Mouse (Mus musculus) embryonic facial prominence, embryonic 13.5 days (tissue): ENCODE results near the gene Nucks1. TPM values are rescaled to one million over a fixed set of nuclear protein-coding genes. Genes with fewer than 3 reads are reported as not detected.

Experiments used
- ATAC-seq: fragments of 200-750 bp; cut with Nextera tagmentation; 2 replicates; pipeline ENCODE4 v1.8.0; 2017; ENCODE audit warnings: low read depth; ENCODE audit not compliant: insufficient number of reproducible peaks, insufficient read depth, low FRiP score, low TSS enrichment
- H3K27ac ChIP-seq: fragments of 300-500 bp; sonication (generic); 2 replicates; pipeline ENCODE4 v1.5.1; 2015; ENCODE audit warnings: moderate library complexity, mild to moderate bottlenecking, inconsistent platforms
- H3K27me3 ChIP-seq: fragments of 300-500 bp; sonication (generic); 2 replicates; pipeline ENCODE4 v1.6.1; 2015; ENCODE audit warnings: mild to moderate bottlenecking, inconsistent platforms
- H3K36me3 ChIP-seq: fragments of 300-500 bp; sonication (generic); 2 replicates; pipeline ENCODE4 v1.6.1; 2015; ENCODE audit warnings: mild to moderate bottlenecking, inconsistent platforms
- H3K4me1 ChIP-seq: fragments of 300-500 bp; sonication (generic); 2 replicates; pipeline ENCODE4 v1.6.1; 2015; ENCODE audit warnings: inconsistent platforms
- H3K4me2 ChIP-seq: fragments of 300-500 bp; sonication (generic); 2 replicates; pipeline ENCODE4 v1.6.1; 2015; ENCODE audit warnings: moderate library complexity, mild to moderate bottlenecking, inconsistent platforms
- H3K4me3 ChIP-seq: fragments of 300-500 bp; sonication (generic); 2 replicates; pipeline ENCODE4 v1.5.1; 2015; ENCODE audit warnings: mild to moderate bottlenecking, inconsistent platforms
- H3K9ac ChIP-seq: fragments of 300-500 bp; sonication (generic); 2 replicates; pipeline ENCODE4 v1.6.1; 2015; ENCODE audit warnings: mild to moderate bottlenecking, inconsistent platforms
- H3K9me3 ChIP-seq: fragments of 300-500 bp; sonication (generic); 2 replicates; pipeline ENCODE4 v1.6.1; 2016; ENCODE audit warnings: inconsistent platforms
- WGBS: fragments of 180-500 bp; shearing (Covaris S2); methylation state at CpG from one replicate; pipeline ENCODE4 v1.1.7; 2015; ENCODE audit warnings: mixed read lengths; 5-methylcytosine and 5-hydroxymethylcytosine counted together
- polyA plus RNA-seq: library from polyadenylated mRNA; unstranded; fragments of >200 nt; fragmentation: Nextera tagmentation; extraction: Ambion mirVana; gene quantifications from 2 replicates; pipeline ENCODE4 v1.2.1, GENCODE M21; 2015

The Nucks1 gene
- polyA plus RNA-seq, 1 experiment from 2014 or later, result 103 TPM

DNA sequence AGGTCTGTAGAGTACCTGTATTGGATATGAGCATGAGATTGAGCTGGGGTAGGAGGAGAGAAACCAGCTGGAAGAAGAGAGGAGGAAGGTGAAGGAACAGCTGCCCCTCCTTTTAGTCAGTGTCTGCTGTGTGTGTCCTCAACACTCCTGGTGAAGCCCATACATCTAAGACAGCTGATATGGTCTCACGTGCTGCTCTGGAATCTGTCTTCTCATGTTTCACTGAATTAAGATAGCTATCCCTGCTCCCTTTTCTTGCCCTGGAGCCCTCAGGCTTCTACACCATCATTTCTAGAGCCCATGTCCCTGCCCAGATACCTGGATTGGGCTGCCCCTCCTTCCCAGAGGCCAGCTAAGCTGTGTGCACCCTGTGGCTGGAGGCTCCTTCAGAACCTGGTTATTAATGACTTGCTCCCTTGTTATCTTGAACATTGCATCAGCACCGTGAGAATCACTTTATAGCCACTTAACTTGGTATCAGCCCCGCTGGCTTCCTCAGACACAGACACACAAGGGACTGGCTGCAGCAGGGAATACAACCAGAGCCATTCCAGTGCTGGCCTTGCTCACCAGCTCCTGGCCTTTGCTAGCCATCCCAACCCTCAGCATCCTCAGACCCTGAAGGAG lies 44.9 kb downstream of the Nucks1 start:
- Histone ChIP-seq H3K27ac (no peak overlapping the region), H3K36me3 (no peaks in the 10 kb centered on the region), H3K27me3 (peaks cover 16% of the 10 kb centered on the region), H3K9ac (no peak overlapping the region), H3K9me3 (no peaks in the 10 kb centered on the region), H3K4me2 (no peak overlapping the region), H3K4me1 (0 out of 2 replicates have a peak, but pooled peaks cover 4% of the 10 kb centered on the region), H3K4me3 (no peak overlapping the region)
- ATAC-seq, result no peak
- 40% methylated on average over 3 of the region's 3 CpGs for WGBS

DNA sequence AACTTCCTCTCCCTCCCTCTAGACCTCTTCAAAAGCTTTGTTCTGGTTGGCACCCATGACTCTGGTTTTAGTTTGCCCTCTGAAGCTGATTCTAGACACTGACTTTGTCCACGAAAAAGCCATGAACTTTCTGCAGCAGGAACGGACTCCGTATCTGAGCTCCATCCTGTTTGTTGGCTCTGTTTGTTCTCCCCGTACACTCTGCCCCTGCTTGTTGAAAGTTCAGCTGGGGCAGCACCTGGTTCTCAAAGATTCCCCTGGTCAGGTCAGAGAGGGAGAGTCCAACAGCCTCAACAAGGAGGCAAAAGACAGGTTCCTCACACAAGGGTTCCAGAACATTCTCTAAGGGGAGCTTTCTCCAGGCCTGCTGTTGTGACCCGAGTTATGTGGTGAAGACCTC lies 47.1 kb downstream of the Nucks1 start:
- WGBS, result 70% methylated on average over 5 of the region's 5 CpGs
- Histone ChIP-seq H3K9me3 (no peaks in the 10 kb centered on the region), H3K4me3 (no peak overlapping the region), H3K36me3 (no peaks in the 10 kb centered on the region), H3K9ac (no peak overlapping the region), H3K27me3 (peaks cover 37% of the 10 kb centered on the region), H3K4me2 (no peak overlapping the region), H3K4me1 (peaks cover 7% of the 10 kb centered on the region; the same call in 1 of the 2 replicates), H3K27ac (no peak overlapping the region)
- no peak for ATAC-seq

DNA sequence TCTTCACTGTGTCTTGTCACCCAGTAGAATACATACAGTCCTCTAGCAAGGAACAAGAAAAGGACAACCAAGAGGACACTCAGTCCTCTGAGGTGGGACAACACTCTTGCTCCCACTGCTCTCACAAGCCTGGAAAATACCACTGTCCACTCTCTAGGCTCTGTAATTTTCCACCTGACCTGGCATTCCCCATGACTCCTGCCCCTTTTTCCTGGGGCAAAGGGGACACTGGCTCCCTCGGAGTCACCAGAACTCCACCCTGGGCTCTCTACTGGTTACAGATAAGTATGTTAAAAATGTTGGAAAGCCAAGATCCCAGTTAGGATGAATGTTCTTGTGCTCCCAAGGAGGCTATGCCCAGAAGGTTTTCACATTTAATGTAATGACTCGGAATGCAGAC lies 50.7 kb downstream of the Nucks1 start:
- H3K9ac ChIP-seq, result no peak overlapping the region
- peaks cover 15% of the 10 kb centered on the region for H3K4me1 ChIP-seq
- no peak overlapping the region for H3K4me2 ChIP-seq
- H3K4me3 ChIP-seq, result no peak overlapping the region
- no peaks in the 10 kb centered on the region for H3K36me3 ChIP-seq
- no peak overlapping the region for H3K27ac ChIP-seq
- H3K9me3 ChIP-seq, result no peaks in the 10 kb centered on the region
- peaks cover 71% of the 10 kb centered on the region for H3K27me3 ChIP-seq
- WGBS, result 62% methylated on average over 2 of the region's 2 CpGs
- ATAC-seq, result no peak

DNA sequence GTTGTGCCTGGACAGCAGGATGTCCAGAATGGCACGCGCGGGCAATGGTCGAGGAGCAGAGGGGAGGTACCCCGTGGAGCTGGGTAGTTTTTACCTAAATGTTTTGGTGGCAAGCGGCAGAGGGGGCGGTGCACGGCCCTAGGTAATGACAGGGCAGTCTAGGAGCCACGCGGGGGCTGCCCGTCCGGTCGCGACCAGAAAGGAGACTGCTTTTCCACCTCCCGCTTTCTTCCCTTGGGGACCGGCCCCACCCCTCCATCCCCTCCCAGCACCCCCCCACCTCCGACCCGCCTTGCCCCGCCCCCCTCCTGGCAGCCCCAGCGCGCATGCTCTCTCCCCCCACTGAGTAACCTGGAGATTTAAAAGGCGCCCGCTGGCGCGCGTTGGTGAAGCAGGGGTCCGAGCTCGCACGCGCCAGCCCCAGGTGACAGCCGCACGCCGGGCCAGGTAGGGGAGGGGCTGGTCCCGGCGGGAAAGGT lies 52.3 kb downstream of the Nucks1 start, which contains the start of gene Slc45a3:
TSS of gene Slc45a3 (plus strand) at position 362 of the 479 bp plus-strand sequence.
- H3K4me2 ChIP-seq, result peak within 1 kb of the TSS; percentile 96
- no peaks in the 10 kb centered on the region for H3K36me3 ChIP-seq
- H3K4me1 ChIP-seq, result peaks cover 15% of the 10 kb centered on the region
- peak; percentile 52 for ATAC-seq
- WGBS, result under 1% methylated on average over 35 of the region's 35 CpGs
- peak within 1 kb of the TSS; percentile 81 for H3K4me3 ChIP-seq
- H3K9me3 ChIP-seq, result no peaks in the 10 kb centered on the region
- no peak within 1 kb of the TSS for H3K27ac ChIP-seq
- H3K27me3 ChIP-seq, result peaks cover 71% of the 10 kb centered on the region
- peak within 1 kb of the TSS; percentile 78 for H3K9ac ChIP-seq

DNA sequence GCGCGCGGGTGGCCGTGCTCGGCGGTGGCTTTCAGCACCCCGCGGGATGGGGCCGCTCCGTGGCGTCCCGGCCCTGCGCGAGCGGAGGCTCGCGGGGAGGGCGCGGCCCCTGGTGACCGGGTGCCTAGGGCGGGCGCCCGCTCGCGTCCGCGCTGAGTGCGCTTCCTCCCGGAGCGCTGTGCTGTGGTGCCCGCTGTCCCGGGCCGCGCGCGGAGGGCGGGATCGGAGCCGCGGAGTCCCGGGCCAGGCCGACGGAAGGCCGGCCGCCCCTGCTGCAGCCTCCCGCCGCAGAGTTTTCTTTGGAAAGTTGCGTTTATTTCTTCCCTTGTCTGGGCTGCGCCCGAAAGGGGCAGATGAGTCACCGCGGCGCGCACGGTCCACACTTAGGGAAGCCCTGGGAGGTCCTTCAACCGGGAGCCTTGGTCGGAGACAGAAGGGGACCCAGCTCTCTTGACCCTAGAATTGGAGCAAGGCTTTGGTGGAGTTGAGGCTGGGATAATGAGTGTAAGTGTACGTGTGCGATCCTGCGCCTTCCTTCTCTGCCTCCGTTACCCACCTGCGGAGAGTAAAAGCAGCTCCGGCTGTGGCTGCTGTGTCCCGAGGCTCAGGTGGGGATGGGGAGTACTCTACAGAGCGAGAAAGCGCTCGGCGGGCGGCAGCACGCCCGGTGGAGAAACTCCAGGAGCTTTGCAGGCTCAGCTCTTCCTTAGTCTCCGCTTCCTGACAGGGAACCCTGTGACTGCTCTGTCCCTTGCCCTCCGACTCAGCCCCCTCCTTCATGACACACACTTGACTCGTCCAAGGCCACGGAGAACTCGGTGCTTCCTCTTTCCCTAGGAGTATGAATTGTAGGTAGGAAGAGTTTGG lies 53.0 kb downstream of the Nucks1 start:
- H3K4me3 ChIP-seq, result peak overlapping the region; percentile 81
- peaks cover 68% of the 10 kb centered on the region for H3K27me3 ChIP-seq
- WGBS, result under 1% methylated on average over 75 of the region's 76 CpGs
- H3K9ac ChIP-seq, result peak overlapping the region; percentile 78
- H3K4me2 ChIP-seq, result peak overlapping the region; percentile 96
- ATAC-seq, result peak; percentile 48; the same call in 1 of the 2 replicates
- H3K36me3 ChIP-seq, result no peaks in the 10 kb centered on the region
- H3K4me1 ChIP-seq, result peaks cover 15% of the 10 kb centered on the region
- no peak overlapping the region for H3K27ac ChIP-seq
- H3K9me3 ChIP-seq, result no peaks in the 10 kb centered on the region

DNA sequence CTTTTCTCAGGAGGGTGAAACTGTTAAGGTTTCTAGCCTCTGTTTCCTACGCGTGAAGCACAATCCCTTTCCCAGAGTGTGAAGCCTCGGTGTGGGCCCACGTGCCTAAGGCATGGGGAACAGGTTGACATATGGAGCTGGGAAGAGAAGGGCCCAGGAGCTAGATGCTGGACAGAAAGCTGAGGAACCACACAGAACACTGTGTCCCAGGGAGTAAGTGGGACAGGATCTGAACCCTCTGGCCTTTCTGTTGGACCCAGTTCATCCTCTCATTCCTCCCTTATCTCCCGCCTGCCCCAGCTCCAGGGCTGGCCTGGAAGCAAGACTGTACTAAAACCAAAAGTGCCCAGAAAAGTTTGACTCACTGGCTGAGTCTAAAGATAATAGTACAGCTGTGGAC lies 53.8 kb downstream of the Nucks1 start:
- H3K4me3 ChIP-seq, result peak overlapping the region; percentile 81
- peaks cover 15% of the 10 kb centered on the region for H3K4me1 ChIP-seq
- no peaks in the 10 kb centered on the region for H3K9me3 ChIP-seq
- ATAC-seq, result no peak
- H3K4me2 ChIP-seq, result peak overlapping the region; percentile 96
- peak overlapping the region; percentile 78; the same call in 1 of the 2 replicates for H3K9ac ChIP-seq
- H3K27me3 ChIP-seq, result peaks cover 68% of the 10 kb centered on the region
- H3K27ac ChIP-seq, result no peak overlapping the region
- 33% methylated on average over 5 of the region's 5 CpGs for whole genome bisulfite sequencing
- H3K36me3 ChIP-seq, result no peaks in the 10 kb centered on the region

DNA sequence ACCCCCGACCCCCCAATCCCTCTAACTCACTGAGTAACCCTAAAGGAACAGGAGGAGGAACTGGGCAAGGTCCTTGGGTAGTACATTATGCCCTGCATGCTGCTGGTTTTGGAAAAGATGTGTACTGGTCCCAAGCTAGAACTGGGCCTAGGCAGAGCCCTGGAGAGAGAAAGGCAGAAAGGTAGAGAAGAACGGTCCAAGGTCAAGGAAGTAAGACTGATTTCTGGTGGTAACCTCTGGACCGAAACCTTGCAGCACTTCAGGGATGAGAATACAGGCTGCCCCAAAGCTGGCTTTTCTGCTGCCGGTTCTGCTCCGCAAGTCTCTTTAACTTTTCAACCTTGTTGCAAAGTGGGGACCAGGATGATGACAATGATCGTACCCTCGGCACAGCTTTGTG lies 54.2 kb downstream of the Nucks1 start:
- H3K9ac ChIP-seq, result no peak overlapping the region
- ATAC-seq, result no peak
- no peaks in the 10 kb centered on the region for H3K36me3 ChIP-seq
- no peaks in the 10 kb centered on the region for H3K9me3 ChIP-seq
- H3K27me3 ChIP-seq, result peaks cover 67% of the 10 kb centered on the region
- 74% methylated on average over 7 of the region's 7 CpGs for WGBS
- H3K4me1 ChIP-seq, result peaks cover 15% of the 10 kb centered on the region
- H3K27ac ChIP-seq, result no peak overlapping the region
- H3K4me3 ChIP-seq, result no peak overlapping the region
- no peak overlapping the region for H3K4me2 ChIP-seq

DNA sequence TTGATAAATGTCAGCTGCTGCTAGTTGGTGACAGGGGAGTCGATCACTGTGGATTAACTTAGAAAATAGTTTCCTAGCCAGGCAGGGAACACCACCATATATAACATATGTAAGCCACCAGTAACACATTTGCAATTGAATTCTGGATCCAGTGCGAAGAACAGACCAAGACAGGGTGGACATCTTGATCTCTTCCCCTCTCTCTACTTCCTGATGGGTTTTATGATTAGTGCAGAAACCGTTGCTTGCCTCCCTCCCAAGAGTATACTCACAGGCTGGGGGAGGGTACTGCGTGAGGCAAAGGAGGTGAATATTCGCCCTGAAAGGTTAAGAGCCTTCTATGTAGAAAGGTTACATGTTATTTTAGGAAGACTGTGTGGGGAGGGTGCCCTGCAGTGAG lies 55.5 kb downstream of the Nucks1 start:
- Histone ChIP-seq H3K4me3 (no peak overlapping the region), H3K9me3 (no peaks in the 10 kb centered on the region), H3K36me3 (no peaks in the 10 kb centered on the region), H3K9ac (no peak overlapping the region), H3K4me2 (no peak overlapping the region), H3K4me1 (peaks cover 20% of the 10 kb centered on the region), H3K27me3 (peaks cover 65% of the 10 kb centered on the region), H3K27ac (no peak overlapping the region)
- WGBS, result 47% methylated on average over 5 of the region's 5 CpGs
- ATAC-seq, result no peak

GRCm38 (mm10) chr1:131967336-131967735 lies 57.0 kb downstream of the Nucks1 start:
- 73% methylated on average over 7 of the region's 7 CpGs for WGBS
- Histone ChIP-seq H3K9me3 (no peaks in the 10 kb centered on the region), H3K27ac (no peak overlapping the region), H3K4me1 (peaks cover 33% of the 10 kb centered on the region), H3K27me3 (peaks cover 60% of the 10 kb centered on the region), H3K4me2 (no peak overlapping the region), H3K36me3 (no peaks in the 10 kb centered on the region), H3K4me3 (no peak overlapping the region), H3K9ac (no peak overlapping the region)
- ATAC-seq, result no peak

DNA sequence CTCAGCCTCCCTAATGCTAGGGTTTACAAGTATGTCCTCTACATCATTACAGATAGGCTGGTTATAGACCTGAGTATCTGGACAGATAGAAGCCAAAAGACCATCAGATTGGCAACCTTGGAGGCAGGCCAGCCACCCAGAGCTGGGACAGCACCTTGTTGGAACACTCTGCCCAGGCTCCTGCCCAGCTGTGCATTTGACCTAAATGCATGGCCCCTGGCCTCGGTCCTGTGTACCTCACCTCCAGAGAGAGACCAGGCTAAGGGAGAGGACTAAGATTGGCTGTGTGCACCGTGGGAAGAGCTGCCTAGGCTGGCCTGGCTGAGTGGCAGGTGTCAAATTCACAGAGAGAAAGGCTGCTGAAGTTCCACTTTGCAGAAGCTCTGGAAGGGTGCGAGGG lies 58.2 kb downstream of the Nucks1 start:
- no peak for ATAC-seq
- 42% methylated on average over 3 of the region's 3 CpGs for WGBS
- no peak overlapping the region for H3K4me3 ChIP-seq

GRCm38 (mm10) chr1:131968983-131969382 lies 58.6 kb downstream of the Nucks1 start:
- H3K9me3 ChIP-seq, result no peaks in the 10 kb centered on the region
- no peak for ATAC-seq
- H3K4me2 ChIP-seq, result no peak overlapping the region
- no peaks in the 10 kb centered on the region for H3K36me3 ChIP-seq
- H3K27ac ChIP-seq, result no peak overlapping the region
- H3K4me3 ChIP-seq, result no peak overlapping the region
- no peak overlapping the region for H3K9ac ChIP-seq
- WGBS, result 64% methylated on average over 6 of the region's 6 CpGs
- H3K4me1 ChIP-seq, result peaks cover 32% of the 10 kb centered on the region
- H3K27me3 ChIP-seq, result peaks cover 50% of the 10 kb centered on the region

More for the DNA sequence above, 58.2 kb downstream of the Nucks1 start:
- H3K4me1 ChIP-seq, result peaks cover 36% of the 10 kb centered on the region
- H3K36me3 ChIP-seq, result no peaks in the 10 kb centered on the region
- H3K27ac ChIP-seq, result no peak overlapping the region
- H3K9ac ChIP-seq, result no peak overlapping the region
- H3K4me2 ChIP-seq, result no peak overlapping the region
- H3K27me3 ChIP-seq, result peaks cover 54% of the 10 kb centered on the region
- H3K9me3 ChIP-seq, result no peaks in the 10 kb centered on the region
